Mouse (Mus musculus): ENCODE results near the gene Hepacam.

DNA sequence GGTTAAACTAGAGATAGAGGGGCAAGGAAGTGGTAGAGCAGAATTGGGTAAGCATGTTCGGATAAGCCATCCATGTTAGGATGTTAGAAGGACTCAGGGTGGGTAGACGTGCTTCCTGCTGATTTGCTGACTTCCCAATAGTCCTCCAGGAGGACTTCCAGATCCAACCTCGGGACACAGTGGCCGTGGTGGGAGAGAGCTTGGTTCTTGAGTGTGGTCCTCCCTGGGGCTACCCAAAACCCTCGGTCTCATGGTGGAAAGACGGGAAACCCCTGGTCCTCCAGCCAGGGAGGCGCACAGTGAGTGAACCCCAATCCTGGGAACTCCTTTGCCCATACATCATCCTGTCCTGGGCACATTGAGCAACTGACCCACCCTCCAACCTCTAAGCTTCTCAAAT lies 35.9 kb downstream of the Hepacam start:
- TF ChIP-seq POLR2A (IDR thresholded peaks at IDR 0.05; ENCODE audit: extremely low read depth, insufficient read depth, low read length) (no peak), CTCF (IDR thresholded peaks at IDR 0.05; ENCODE audit: low read depth, low read length) (no peak)

Measured in liver, adult 2 months (tissue).